Mouse (Mus musculus) large intestine, adult 2 months (tissue): ENCODE results near the gene Dmxl2. TPM values are rescaled to one million over a fixed set of nuclear protein-coding genes. Genes with fewer than 3 reads are reported as not detected.

Experiments used
- DNase-seq: peaks from one replicate; pipeline ENCODE4 v3.0.0-alpha.2; 2012; ENCODE audit warnings: low read depth, low spot score
- WGBS: fragments of 180-500 bp; shearing (Covaris S2); methylation state at CpG from one replicate; pipeline ENCODE4 v1.1.7; 2018; 5-methylcytosine and 5-hydroxymethylcytosine counted together
- polyA plus RNA-seq: library from polyadenylated mRNA; depleted of rRNA; stranded (reverse); fragments of >200 nt; gene quantifications from 2 replicates; pipeline ENCODE4 v1.2.3, GENCODE M21; 2012; rRNA removed

Dmxl2 gene
- 1.1 and 1.8 TPM in 2 replicates for polyA plus RNA-seq

GRCm38 (mm10) chr9:54501453-54502110, at the start of gene Dmxl2:
Gene Dmxl2 (minus strand): TSS chr9:54501626.
- WGBS, result under 1% methylated on average over 99 of the region's 99 CpGs
- no peak for DNase-seq

- WGBS, result 89% methylated on average over 6 of the region's 6 CpGs
- DNase-seq, result no peak
These were observed 48.0 kb upstream of the Dmxl2 start for GRCm38 (mm10) chr9:54549433-54549832.

GRCm38 (mm10) chr9:54547536-54547935, 46.1 kb upstream of the Dmxl2 start:
- 11% methylated on average over 5 of the region's 5 CpGs for WGBS
- no peak for DNase-seq

- DNase-seq, result no peak
- 91% methylated on average over 4 of the region's 4 CpGs for WGBS
These were observed 43.5 kb upstream of the Dmxl2 start for GRCm38 (mm10) chr9:54544954-54545315.

- no peak for DNase-seq
- WGBS, result 80% methylated on average over 9 of the region's 9 CpGs
These were observed 43.0 kb upstream of the Dmxl2 start for GRCm38 (mm10) chr9:54544212-54544953.

GRCm38 (mm10) chr9:54540801-54541200, 39.4 kb upstream of the Dmxl2 start:
- no peak for DNase-seq
- 67% methylated on average over 5 of the region's 5 CpGs for WGBS

GRCm38 (mm10) chr9:54538684-54539083, 37.3 kb upstream of the Dmxl2 start, which contains the start of gene Sh2d7:
Gene Sh2d7 (plus strand): TSS chr9:54538984.
- DNase-seq, result no peak
- WGBS, result 90% methylated on average over 14 of the region's 14 CpGs

- DNase-seq, result no peak
- 92% methylated on average over 3 of the region's 3 CpGs for WGBS
These were observed 36.8 kb upstream of the Dmxl2 start for GRCm38 (mm10) chr9:54538244-54538643.

GRCm38 (mm10) chr9:54537480-54537879, 36.1 kb upstream of the Dmxl2 start:
- 69% methylated on average over 3 of the region's 3 CpGs for WGBS
- DNase-seq, result no peak

GRCm38 (mm10) chr9:54537030-54537429, 35.6 kb upstream of the Dmxl2 start:
- no peak for DNase-seq
- WGBS, result 50% methylated on average over 4 of the region's 4 CpGs

GRCm38 (mm10) chr9:54536236-54536635, 34.8 kb upstream of the Dmxl2 start:
- DNase-seq, result no peak
- 60% methylated on average over 7 of the region's 7 CpGs for WGBS

- 65% methylated on average over 5 of the region's 5 CpGs for WGBS
- no peak for DNase-seq
These were observed 32.5 kb upstream of the Dmxl2 start for GRCm38 (mm10) chr9:54533975-54534374.

GRCm38 (mm10) chr9:54532926-54533325, 31.5 kb upstream of the Dmxl2 start:
- no peak for DNase-seq
- 76% methylated on average over 2 of the region's 2 CpGs for WGBS

GRCm38 (mm10) chr9:54531421-54531820, 30.0 kb upstream of the Dmxl2 start:
- no peak for DNase-seq

- WGBS, result 82% methylated on average over 6 of the region's 6 CpGs
- no peak for DNase-seq
These were observed 29.4 kb upstream of the Dmxl2 start for GRCm38 (mm10) chr9:54530836-54531235.

- WGBS, result 57% methylated on average over 2 of the region's 2 CpGs
- no peak for DNase-seq
These were observed 28.5 kb upstream of the Dmxl2 start for GRCm38 (mm10) chr9:54529950-54530349.

- WGBS, result 63% methylated on average over 7 of the region's 7 CpGs
- DNase-seq, result no peak
These were observed 26.3 kb upstream of the Dmxl2 start for GRCm38 (mm10) chr9:54527694-54528093.

- WGBS, result 28% methylated on average over 4 of the region's 4 CpGs
- no peak for DNase-seq
These were observed 18.9 kb upstream of the Dmxl2 start for GRCm38 (mm10) chr9:54520286-54520685.

- no peak for DNase-seq
- WGBS, result 45% methylated on average over 7 of the region's 7 CpGs
These were observed 17.5 kb upstream of the Dmxl2 start for GRCm38 (mm10) chr9:54518921-54519320.

- no peak for DNase-seq
- 86% methylated on average over 2 of the region's 2 CpGs for WGBS
These were observed 14.6 kb upstream of the Dmxl2 start for GRCm38 (mm10) chr9:54515991-54516390.

GRCm38 (mm10) chr9:54502873-54503272, 1.4 kb upstream of the Dmxl2 start:
- WGBS, result 13% methylated on average over 12 of the region's 12 CpGs
- DNase-seq, result no peak
